Mouse (Mus musculus): Measurements from ENCODE around the gene Raph1. TPM values are rescaled to one million over a fixed set of nuclear protein-coding genes. Genes with fewer than 3 reads are reported as not detected.

The Raph1 gene
- total RNA-seq (2023), result 10 to 100 TPM; 43.8 to 45.2 TPM

DNA sequence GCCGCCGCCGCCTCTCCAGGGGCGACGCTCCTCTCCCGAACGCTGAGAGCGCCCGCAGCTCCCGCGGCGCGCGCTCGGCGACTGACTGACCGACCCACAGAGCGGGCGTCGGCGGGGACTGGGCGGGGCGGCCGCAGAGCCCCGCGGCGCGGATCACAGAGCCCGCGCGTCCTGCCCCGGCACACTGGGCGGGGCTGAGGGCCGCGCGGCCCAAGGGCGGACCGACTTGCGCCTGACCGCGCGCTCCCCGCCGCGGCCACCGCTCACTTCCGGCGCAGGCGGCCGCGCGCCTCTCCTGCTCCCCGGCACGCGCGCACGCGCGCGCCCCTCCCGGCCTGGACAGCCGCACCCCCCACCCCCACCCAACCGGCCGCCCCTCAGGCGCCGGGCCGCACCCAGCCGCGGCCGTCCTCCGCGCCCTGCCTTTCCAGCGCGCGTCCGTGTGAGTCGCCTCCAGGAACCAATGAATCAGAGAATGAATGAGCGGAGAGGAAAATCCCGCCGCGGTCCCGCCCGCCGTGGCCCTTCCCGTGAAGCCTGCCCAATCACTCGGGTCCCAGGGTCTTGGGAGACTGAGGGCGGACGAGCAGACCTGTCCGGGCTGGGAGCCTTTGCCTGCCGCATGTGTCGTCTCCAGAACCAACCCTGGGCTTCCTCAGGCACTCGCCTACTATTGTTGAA lies at the start of gene Raph1:
Raph1 (minus strand) TSS at position 474 of the 681 bp plus-strand sequence.

Other genes with a start within 250 kb of the Raph1 start
- gene Cyp20a1, start 223.8 kb downstream of the Raph1 start, total RNA-seq (2023), result 10 to 100 TPM; 12.7 to 14.6 TPM
- 10 to 100 TPM; 13.9 to 21.1 TPM for gene Abi2, start 157.5 kb downstream of the Raph1 start, total RNA-seq (2023)
- 1 to 10 TPM; 1.4 to 2.0 TPM for gene Cd28, start 149.7 kb upstream of the Raph1 start, total RNA-seq (2023)

Measured in monocyte, adult 59 days (primary cell).